Mouse (Mus musculus): Measurements from ENCODE around the gene Miox. TPM values are rescaled to one million over a fixed set of nuclear protein-coding genes. Genes with fewer than 3 reads are reported as not detected.

Miox gene
- total and polyA plus RNA-seq, 3 experiments = not detected

GRCm38 (mm10) chr15:89372068-89372467 lies 37.9 kb downstream of the Miox start:
- TF ChIP-seq EP300 (IDR thresholded peaks at IDR 0.05; ENCODE audit: low read depth in 1 of 2, low read length in 2 of 2) (no peak), ZMIZ1 (IDR thresholded peaks at IDR 0.05; ENCODE audit: low read depth, low read length) (no peak), POLR2AphosphoS2 (IDR thresholded peaks at IDR 0.05; ENCODE audit: low read length) (no peak; the same call in 1 of the 2 replicates), TBP (IDR thresholded peaks at IDR 0.05; ENCODE audit: low read depth, low read length) (no peak), RCOR1 (IDR thresholded peaks at IDR 0.05; ENCODE audit: low read depth, low read length) (no peak), TCF12 (IDR thresholded peaks at IDR 0.05; ENCODE audit: low read depth, low read length) (no peak)
- H3K36me3 ChIP-seq (ENCODE audit: control insufficient read depth in 1 of 2, insufficient read depth in 2 of 2, low read length in 2 of 2) = peaks cover 3 to 6% of the 10 kb centered on the region in 2 experiments; a peak in 3 of 4 replicates
- H3K9me3 ChIP-seq (replicated peaks; ENCODE audit: insufficient read depth, low read length) = no peaks in the 10 kb centered on the region
- no peaks in the 10 kb centered on the region for H3K27me3 ChIP-seq (ENCODE audit: control insufficient read depth in 1 of 2, insufficient read depth in 2 of 2, low read length in 2 of 2)
- DNase-seq (ENCODE audit: low read depth, low spot score) = no peak
- no peak overlapping the region for H3K27ac ChIP-seq (ENCODE audit: control insufficient read depth, low read depth, low read length)
- 0 out of 4 replicates have a peak, but pooled peaks cover 0 to 3% of the 10 kb centered on the region in 2 experiments for H3K4me1 ChIP-seq (ENCODE audit: control insufficient read depth in 1 of 2, insufficient read depth in 2 of 2, low read length in 2 of 2)
- no peak overlapping the region; the same call in 1 of the 2 replicates for H3K9ac ChIP-seq (ENCODE audit: control insufficient read depth, low read depth, low read length, poor library complexity, severe bottlenecking)
- H3K79me2 ChIP-seq (ENCODE audit: control insufficient read depth, insufficient read depth, low read length, poor library complexity) = peaks cover 20% of the 10 kb centered on the region
- H3K4me3 ChIP-seq (ENCODE audit: control insufficient read depth in 1 of 2, insufficient read depth in 1 of 2, low read depth in 2 of 2, low read length in 2 of 2) = no peak overlapping the region; a peak in 1 of 4 replicates

GRCm38 (mm10) chr15:89372536-89372935 lies 38.3 kb downstream of the Miox start:
- H3K79me2 ChIP-seq (ENCODE audit: control insufficient read depth, insufficient read depth, low read length, poor library complexity) = peaks cover 20% of the 10 kb centered on the region
- no peak overlapping the region for H3K27ac ChIP-seq (ENCODE audit: control insufficient read depth, low read depth, low read length)
- H3K9ac ChIP-seq (ENCODE audit: control insufficient read depth, low read depth, low read length, poor library complexity, severe bottlenecking) = peak overlapping the region; percentile 90
- DNase-seq (ENCODE audit: low read depth, low spot score) = peak; percentile 31
- no peaks in the 10 kb centered on the region for H3K9me3 ChIP-seq (replicated peaks; ENCODE audit: insufficient read depth, low read length)
- TF ChIP-seq ZC3H11A (IDR thresholded peaks at IDR 0.05; ENCODE audit: low read depth, low read length) (no peak), CHD2 (IDR thresholded peaks at IDR 0.05; ENCODE audit: low read length) (no peak), SIN3A (IDR thresholded peaks at IDR 0.05; ENCODE audit: low read length) (no peak), TBP (IDR thresholded peaks at IDR 0.05; ENCODE audit: low read depth, low read length) (no peak), ZNF384 (IDR thresholded peaks at IDR 0.05; ENCODE audit: low read depth, low read length) (no peak), TAL1 (IDR thresholded peaks at IDR 0.05; ENCODE audit: low read length) (no peak), USF1 (IDR thresholded peaks at IDR 0.05; ENCODE audit: low read depth, low read length) (no peak), POLR2AphosphoS5 (IDR thresholded peaks at IDR 0.05; ENCODE audit: borderline replicate concordance, low read depth, low read length) (no peak), MAFK (IDR thresholded peaks at IDR 0.05; ENCODE audit: borderline replicate concordance, low read depth, low read length) (no peak), HCFC1 (IDR thresholded peaks at IDR 0.05; ENCODE audit: low read depth, low read length) (no peak), NRF1 (IDR thresholded peaks at IDR 0.05; ENCODE audit: insufficient read depth, low read depth, low read length, poor library complexity, severe bottlenecking) (no peak), POLR2A (IDR thresholded peaks at IDR 0.05; ENCODE audit: control insufficient read depth in 1 of 2, insufficient read depth in 1 of 2, low read depth in 1 of 2, low read length in 2 of 2, poor library complexity in 1 of 2) (no peak), KAT2A (conservative IDR thresholded peaks at IDR 0.05; ENCODE audit: low read depth, low read length) (no peak), UBTF (IDR thresholded peaks at IDR 0.05; ENCODE audit: borderline replicate concordance, insufficient read depth, low read depth, low read length) (no peak), ETS1 (IDR thresholded peaks at IDR 0.05; ENCODE audit: low read depth, low read length) (no peak), CHD1 (IDR thresholded peaks at IDR 0.05; ENCODE audit: low read depth, low read length) (no peak)
- no peaks in the 10 kb centered on the region for H3K27me3 ChIP-seq (ENCODE audit: control insufficient read depth in 1 of 2, insufficient read depth in 2 of 2, low read length in 2 of 2)
- H3K4me1 ChIP-seq (ENCODE audit: control insufficient read depth in 1 of 2, insufficient read depth in 2 of 2, low read length in 2 of 2) = 0 out of 4 replicates have a peak, but pooled peaks cover 0 to 3% of the 10 kb centered on the region in 2 experiments
- H3K4me3 ChIP-seq (ENCODE audit: control insufficient read depth in 1 of 2, insufficient read depth in 1 of 2, low read depth in 2 of 2, low read length in 2 of 2) = peak overlapping the region; percentile 63 to 76
- H3K36me3 ChIP-seq (ENCODE audit: control insufficient read depth in 1 of 2, insufficient read depth in 2 of 2, low read length in 2 of 2) = peaks cover 3 to 5% of the 10 kb centered on the region in 2 experiments; a peak in 3 of 4 replicates

Data from MEL (cell line).